Mouse (Mus musculus): ENCODE measurements around the gene Elf2.
A peak's percentile ranks its signal among the peaks of the same experiment; 100 is the strongest.

Elf2 gene

DNA sequence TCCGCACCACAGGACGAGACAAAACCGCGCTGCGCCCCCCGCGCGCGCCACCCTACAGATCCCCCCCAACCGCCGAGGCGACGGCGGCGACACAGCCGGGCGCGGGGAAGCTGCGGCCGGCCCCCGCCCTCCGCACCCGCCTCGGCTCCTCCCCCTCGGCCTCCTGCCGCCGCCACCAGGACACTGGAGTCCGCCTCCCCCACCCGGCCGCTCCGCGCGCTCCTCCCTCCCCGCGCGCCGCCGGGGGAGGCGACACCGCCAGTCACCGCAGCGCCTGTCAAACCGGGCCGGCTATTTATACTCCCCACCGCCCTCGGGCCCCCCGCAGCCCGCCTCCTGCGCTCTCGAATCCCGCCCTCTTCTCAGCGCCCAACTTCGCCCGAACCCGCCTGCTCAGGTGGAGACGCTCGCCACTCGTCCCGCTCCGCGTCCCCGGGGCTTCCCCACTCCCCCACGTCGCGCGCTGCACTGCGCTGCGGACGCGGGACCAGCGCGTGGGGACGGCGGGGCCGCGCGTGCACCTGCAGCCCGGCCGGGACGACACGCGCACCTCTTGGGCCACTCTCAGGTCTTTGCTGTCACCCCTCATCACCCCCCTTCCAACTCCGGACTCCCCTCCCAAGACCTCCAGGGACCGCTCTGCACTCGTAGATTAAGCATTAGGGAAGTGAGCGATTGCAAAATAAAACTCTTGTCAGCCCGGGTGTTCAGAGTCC, at the start of gene Elf2:
Elf2 (minus strand) TSS at position 112 of the 716 bp plus-strand sequence.
- peak; percentile 47 for DNase-seq (ENCODE audit: low spot score)

DNA sequence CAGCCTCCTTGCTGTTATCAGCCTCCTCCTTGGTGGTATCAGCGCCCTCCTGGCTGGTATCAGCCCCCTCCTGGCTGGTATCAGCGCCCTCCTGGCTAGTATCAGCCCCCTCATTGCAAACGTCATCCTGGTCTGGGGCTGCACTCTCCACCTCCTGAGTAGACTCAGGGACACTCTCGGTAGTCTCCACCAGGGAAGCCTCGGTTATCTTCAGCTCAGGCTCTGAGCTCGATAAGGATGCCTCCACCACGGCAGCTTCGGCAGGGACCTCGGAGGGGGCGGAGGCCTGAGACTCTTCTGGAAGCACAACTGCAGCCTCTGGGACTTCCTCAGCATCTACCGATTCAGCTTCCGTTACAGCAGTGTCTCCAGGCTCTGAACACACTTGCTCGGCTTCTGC, 48.4 kb upstream of the Elf2 start:
- DNase-seq (ENCODE audit: low spot score), result no peak

DNA sequence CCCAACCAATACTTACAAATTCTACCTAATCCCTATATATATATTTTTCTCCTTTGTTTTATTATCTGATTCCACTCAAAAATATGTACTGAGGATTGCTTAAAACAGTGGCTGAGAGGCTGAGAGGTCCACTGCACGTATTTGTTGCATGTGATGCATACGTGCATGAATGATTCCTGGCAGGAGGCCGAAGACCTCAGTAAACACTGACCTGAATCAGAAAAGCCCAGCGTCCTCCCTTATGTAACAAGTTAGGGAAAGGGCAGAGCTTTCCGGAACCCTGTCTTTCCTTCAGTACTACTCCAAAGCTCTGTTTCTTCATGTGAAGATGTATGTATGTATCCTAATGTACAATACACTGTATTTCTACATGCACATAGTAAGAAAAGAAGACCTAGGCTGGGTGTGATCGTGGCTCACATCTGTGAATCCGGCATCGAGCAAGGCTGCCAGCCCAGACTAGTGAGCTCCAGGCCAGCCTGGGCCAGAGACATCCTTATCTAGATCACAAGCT, 47.5 kb upstream of the Elf2 start:
- DNase-seq (ENCODE audit: low spot score), result no peak

DNA sequence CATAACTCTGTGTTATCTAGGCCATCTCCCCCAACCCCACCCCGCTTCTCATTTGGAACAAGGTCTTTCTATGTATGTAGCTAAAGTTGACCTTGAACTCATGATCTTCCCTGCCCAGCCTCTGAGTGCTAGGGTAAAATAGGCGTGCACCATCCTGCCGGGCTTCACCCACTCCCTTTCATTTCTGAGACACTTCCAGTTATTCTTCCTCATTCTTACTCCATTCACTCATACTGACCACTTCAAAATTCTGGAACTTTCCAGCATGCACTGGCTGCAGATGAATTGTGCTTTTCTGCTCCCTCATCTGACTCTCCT, 46.6 kb upstream of the Elf2 start:
- no peak for DNase-seq (ENCODE audit: low spot score)

DNA sequence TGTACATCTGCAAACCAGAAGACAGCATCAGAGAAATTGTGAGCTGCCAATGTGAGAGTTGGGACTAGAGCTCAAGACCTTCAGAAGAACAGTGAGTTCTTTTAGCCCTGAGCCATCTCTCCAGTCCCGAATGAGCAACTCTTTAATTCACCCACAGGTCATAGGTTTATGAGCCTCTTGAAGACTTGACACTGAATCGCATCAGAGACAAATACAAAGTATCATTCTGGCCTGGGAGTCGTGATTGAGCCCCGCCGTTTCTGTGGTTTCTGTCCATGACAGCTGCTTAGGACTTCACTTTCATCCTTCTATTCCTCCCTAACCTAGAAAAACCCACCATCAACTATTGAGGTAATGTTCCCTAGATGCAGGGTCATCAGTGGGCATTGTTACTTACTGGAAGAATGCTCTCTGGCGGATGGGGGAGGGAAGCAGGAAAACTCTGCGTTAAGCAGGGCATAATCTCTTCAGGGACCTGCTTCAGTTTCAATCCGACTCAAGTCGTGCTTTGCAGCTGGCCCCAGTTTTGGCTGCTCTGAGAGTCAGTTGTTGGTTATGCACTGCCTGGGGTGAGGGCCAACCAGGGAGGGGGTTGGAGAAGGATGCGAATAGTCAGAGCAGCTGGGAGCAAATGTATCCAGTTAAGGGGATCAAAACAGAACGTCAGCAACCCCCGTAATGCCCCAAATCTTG, 46.1 kb upstream of the Elf2 start:
- DNase-seq (ENCODE audit: low spot score), result no peak

DNA sequence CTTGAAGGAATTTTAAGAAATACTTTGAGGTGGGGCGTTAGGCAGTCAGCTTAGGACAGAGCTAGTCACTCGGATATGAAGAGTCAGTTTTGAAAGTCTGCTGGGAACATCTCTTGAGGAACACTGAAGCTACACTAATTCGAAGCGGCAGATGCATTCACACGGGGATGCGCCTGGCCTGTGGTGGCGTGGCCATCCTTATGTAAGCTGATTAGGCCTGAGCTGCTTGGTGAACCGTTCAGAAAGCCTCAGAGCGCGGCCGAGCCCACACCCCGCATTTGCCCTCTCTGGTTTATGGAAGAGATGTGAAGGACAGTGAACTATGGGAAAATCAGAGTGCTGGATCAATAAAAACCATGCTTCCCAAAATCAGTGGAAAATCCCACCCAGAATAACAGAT, 42.9 kb upstream of the Elf2 start:
- DNase-seq (ENCODE audit: low spot score), result no peak

DNA sequence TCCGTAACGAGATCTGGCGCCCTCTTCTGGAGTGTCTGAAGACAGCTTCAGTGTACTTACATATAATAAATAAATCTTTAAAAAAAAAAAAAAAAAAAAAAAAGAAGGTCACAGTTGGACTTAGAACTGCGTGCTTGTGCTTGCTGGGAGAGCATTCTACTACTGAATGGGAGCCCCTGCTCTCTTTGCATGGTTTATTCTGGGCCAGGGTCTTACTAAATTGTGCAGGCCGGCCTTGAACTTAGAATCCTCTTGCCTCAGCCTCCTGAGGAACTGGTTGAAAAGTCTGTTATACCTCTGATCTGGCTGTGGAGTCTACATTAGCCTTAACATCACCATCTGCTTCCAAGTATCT, 40.2 kb upstream of the Elf2 start:
- no peak for DNase-seq (ENCODE audit: low spot score)

DNA sequence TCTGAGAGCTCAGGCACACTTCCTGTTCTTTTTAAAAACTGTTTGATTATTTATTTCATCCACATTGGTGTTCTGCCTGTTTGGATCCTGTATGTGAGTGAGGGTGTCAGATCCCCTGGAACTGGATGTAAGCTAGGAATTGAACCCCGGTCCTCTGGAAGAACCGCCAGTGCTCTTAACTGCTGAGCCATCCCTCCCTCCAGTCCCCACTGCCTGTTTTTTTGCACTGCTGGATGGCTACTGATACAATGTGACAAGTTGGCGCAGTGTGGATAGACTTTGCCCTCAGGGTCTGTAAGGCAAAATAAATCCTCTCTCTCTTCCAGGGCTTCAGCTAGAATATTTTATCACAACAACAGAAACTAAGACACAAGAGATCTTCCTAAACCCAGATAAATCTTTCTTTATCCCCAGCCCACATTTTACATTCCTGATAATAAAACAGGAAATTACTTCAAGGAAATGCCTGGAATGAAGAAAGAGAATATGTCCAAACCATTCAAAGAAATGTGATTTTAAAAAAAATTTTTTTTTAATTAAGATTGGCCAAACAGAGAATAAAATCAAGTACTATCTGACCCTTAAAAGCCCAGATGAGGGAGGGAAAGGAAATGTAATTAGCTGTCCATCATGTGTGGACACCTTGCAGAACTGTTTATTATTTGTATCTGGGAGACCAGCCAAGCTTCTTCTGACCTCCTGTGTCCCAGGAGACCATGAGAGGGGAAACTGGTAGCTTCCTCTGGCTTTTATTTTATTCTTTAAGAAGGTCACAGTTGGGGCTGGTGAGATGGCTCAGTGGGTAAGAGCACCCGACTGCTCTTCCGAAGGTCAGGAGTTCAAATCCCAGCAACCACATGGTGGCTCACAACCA, 39.6 kb upstream of the Elf2 start:
- no peak for DNase-seq (ENCODE audit: low spot score)

DNA sequence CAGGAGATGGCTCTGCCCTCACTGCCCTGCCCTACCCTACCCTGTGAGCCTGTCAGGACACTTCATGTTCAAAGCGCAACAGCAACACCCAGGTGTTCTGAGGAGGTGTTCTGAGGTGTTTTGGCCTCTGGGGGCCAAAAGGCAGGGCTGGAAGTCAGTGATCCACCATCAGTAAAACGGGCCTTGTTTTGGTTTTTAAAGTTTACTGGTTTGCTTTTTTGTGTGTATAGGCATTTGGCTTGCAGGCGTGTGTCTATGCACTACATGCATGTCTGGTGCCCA, 38.1 kb upstream of the Elf2 start:
- DNase-seq (ENCODE audit: low spot score), result no peak

DNA sequence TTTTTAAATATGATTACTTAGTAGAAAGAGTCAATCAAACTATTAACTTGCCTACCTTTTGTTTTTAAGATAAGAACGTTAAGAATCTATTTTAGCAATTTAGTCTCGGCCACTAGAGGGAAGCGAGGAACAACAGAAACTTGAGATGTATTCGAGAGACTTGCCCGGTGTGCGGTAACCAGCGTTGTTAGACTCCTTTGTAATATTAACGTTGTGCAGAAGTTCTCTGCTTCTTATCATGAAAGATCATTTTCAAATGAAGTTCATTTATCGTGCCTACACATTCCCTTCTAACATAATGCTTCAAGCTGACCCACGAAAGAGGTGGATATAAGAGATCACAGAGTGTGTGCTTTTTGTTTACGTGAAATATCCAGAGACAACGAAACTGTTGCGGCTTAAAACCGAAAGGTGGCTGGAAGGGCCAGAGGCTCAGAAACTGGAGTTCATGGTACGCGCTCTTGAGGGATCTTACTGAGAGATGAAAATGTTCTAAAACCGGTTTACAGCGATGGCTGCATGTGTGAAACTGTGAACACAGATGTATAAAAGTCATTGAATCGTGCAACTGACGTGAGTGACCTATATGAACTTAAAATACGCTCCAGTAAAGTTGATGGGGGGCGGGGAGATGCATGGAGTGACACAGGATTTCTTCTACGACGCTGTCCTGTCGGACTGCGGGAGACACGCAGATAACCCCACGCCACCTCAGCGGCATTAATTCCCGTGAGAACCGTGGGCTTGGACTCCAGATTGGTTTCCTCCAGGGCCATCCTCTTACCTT, 37.6 kb upstream of the Elf2 start:
- DNase-seq (ENCODE audit: low spot score), result no peak

DNA sequence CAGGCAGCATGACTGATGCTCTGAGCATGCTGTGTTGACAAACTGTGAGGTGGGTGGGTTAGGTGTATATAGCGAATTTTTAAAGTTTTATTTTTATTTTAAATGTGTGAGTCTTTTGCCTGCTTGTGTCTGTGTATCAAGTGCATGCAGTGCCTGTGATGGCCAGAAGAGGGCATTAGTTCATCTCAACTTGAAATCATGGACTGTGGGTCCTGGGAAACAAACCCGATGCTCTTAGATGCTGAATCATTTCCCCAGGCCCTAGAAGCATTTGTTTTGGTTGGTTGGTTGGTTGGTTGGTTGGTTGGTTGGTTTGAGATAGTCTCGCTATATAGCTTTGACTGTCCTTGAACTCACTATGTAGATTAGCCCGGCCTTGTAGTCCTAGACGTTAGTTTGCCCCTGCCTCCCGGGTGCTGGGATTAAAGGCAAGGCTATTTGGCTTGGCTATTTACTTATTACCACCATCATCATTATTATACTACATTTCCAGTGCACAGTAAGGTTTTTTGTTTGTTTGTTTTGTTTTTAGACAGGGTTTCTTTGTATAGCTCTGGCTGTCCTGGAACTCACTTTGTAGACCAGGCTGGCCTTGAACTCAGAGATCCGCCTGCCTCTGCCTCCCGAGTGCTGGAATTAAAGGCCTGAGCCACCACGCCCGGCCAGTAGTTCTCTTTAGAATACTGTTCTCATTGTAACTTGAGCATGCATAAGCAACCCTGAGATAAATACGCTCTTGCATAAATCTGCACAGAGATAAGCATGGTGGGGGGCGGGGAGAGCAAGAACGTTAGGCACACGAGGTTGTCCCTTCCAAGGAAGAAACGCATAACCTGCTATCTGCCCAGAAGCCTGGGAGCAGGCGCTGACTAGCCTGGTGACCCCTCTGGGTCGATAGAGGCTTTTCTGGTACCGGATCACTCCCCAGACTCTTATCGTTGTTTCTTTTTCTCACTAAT, 35.1 kb upstream of the Elf2 start:
- DNase-seq (ENCODE audit: low spot score), result no peak

DNA sequence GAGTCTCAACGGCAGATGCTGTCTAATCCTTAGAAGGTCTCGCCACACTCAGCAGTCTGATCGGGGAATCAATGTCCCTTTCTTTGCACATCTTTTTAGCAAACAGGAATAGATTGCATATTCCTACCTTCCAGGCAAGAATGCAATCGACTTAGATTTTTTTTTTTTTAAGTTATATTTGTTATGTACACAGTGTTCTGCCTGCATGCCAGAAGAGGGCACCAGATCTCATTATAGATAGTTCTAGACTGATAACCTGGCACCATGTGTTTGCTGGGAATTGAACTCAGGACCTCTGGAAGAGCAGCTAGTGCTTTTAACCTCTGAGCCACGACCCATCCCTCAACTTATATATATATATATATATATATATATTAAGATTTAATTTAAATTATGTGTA, 33.1 kb upstream of the Elf2 start:
- no peak for DNase-seq (ENCODE audit: low spot score)

DNA sequence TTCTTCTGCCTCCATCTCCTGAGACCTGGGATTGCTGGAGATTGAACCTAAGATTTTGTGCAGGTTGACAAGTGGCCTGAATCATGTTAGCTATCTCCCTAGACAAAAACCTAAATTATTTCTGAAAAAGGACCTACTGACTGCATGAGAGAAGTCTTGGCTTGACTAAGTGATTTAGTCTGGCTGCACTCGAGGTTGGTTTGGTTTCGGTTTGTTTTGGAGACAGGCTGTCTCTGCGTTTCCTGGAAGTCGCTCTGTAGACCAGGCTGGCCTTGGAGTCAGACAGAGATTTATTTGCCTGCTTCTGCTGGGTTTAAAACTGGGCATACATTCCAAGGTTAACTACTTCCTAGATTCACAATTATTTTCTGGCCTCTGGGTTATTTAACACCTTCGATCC, 32.4 kb upstream of the Elf2 start:
- no peak for DNase-seq (ENCODE audit: low spot score)

DNA sequence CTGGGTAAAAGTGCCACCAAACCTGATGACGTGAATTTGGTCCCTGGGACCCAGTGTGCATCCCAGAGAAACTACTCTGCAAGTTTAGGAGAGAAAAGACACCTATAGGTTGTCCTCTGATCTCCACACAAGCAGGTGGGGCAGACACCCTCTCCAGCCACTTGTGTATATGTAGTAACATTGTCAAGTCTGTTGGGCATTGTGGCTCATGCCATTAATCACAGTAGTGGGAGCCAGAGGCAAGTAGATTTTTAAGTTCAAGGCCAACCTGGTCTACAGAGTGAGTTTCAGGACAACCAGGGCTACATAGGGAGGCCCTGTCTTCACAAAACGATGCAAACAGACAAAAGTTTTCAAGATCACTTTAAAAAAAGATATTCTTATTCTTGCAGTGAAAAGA, 31.4 kb upstream of the Elf2 start:
- DNase-seq (ENCODE audit: low spot score), result no peak

DNA sequence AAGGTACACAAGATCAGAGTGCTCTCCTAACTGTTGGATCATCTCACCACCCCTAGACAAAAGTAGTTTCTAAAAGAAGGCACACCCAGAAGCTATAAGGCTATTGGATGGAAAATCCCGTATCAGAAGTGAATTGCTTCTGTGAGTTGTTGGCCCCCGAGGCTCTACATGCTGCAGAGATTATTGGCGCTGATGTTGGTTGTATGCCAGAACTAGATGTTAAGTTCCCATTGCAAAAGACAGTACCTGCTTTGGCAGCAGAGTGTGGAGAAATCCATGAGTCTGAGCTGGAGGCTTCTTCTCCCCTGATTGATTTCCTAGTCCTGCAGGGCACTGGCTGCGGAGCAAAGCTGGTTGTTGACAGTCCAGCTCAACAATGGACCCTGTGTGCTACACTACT, 27.5 kb upstream of the Elf2 start:
- DNase-seq (ENCODE audit: low spot score), result no peak

DNA sequence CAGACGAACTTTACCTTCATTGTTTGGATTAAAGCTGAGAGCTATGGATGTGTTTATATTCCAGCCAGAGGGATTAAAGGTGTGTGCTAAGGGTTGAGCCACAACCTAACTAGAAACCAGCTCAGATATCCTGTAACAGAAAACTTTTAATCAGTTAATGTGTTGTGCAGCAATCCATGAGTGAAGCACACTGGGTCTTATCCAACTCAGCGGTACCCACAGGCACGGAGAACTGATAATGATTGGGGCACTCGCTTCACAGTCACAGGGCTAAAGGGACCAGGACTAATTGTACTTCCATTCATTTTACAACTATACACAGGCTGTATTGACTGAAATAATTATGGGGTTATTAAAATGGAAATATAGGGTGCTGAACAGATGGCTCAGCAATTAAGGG, 26.5 kb upstream of the Elf2 start:
- DNase-seq (ENCODE audit: low spot score), result no peak

DNA sequence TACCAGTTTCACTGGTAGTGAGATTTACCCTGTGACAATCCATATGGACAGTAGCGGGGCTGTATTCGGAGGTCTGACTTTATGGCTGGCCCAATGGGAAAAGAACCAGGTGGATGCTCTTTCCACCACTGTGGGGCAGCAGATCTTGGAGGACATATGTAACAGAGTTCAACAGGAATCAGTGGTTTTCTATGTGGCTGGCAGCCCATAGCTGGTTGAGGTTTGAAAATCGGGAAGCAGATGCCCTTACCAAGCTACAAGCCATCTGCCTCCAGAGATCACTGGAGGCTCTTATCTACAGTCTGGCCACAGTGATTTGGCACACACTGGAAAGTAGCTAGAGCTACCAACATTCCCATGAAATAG, 25.0 kb upstream of the Elf2 start:
- DNase-seq (ENCODE audit: low spot score), result no peak

DNA sequence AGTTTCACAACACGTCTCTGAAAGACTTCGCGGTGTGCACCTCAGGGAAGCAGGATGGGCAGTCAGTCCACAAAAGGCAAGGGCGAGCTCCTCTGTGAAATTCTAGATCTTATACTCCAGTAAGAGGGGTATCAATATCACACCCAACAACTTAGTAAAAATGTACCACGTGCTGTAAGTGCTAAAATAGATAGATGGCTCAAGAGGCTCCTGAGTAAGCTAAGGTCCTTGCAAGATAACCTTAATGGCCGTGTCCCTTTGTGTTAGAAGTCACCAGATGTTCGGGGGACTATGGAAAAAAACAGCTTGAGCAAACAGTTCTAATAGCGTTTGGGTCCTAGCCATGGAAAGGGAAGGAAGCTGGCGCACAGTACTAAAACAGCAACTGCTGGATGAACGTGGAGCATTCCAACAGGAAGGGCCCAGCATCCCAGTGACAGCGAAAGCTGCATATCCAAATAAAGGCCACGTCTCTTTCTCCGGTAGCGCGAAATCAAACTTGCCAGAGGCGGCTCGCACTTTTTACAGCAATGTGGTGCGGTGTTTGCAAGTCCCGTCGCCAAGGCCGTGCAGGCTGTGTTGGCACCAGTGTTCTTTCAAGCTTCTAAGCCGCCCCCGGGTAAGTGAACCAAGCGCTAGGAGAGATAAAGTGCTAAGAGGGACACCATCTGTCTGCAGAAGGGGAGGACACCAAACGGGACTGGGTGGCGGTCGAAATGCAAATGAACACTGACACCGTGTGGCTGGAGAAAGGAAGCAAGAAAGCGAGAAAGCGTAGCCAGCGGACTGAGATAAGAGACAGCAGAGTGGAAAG, 24.4 kb upstream of the Elf2 start:
- no peak for DNase-seq (ENCODE audit: low spot score)

DNA sequence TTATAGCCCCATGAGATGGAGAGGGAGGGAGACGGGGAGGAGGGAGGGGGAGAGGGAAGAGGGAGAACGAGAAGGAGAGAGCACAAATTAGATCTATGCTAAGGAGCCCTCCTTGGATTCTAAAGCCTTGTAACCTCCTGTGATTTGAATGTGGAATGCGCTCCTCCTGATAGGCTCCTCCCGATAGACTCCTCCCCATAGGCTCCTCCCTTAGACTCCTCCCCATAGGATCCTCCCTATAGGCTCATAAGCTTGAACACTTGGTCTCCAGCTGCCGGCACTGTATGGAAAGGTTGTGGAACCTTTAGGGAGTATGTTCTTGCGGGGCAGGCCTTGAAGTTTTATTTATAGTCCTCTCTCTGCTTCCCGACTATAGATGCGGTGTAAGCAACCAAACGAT, 20.6 kb upstream of the Elf2 start:
- no peak for DNase-seq (ENCODE audit: low spot score)

DNA sequence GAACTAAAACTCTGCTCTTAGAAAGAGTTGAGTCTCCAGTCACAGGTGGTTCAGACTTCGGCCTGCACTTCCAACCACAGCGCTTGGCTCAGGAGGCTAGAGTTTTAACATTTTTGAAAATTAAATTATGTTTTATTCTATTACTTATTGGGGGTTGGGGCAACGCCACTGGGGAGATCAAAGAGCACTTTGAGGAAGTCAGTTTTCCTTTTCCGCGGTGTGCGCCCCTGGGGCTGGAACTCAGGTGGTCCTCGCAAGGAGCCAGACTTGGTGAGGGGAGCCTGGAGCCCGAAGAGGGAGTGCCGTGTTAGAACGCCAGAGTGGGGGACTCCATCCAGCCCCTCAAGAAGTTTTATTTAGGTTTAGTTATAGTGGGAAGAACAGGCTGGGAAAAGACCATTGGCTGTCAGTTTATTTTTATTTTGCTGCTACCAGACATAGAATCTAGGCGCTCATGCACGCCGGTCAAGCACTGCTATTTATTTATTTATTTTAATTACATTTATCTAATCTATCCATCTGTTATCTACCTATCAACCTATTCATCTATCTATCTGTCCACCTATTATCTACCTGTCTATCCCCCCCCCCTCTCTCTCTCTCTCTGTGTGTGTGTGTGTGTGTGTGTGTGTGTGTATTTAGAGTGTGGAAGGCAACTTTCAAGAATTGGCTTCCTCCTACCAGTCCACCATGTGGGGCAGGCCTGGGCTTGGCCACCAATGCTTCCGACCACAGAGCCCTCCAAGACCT, 19.3 kb upstream of the Elf2 start:
- no peak for DNase-seq (ENCODE audit: low spot score)

Measured in urinary bladder, postnatal 10 days (tissue).